ENCODE assay signal across 8 mouse cellular contexts in genomic region chr4:133672845-133673647, GRCm38 (mm10). TPM values are rescaled to one million over a fixed set of nuclear protein-coding genes. Genes with fewer than 3 reads are reported as not detected.
A peak's percentile ranks its signal among the peaks of the same experiment; 100 is the strongest.
DNase-seq lines count a peak whose midpoint lies in the region; ATAC-seq lines count a peak whose summit lies in the region.

No protein-coding gene starts in this region.

- no peak; the same call in 1 of the 2 replicates for ATAC-seq in forebrain, embryonic 11.5 days (replicated peaks; ENCODE audit: low FRiP score)
- no peak for ATAC-seq in hindbrain, embryonic 14.5 days (ENCODE audit: low FRiP score)
- ATAC-seq in liver, embryonic 13.5 days (ENCODE audit: low read depth) = peak; percentile 63

- H3K4me2 ChIP-seq in forebrain, embryonic 11.5 days (ENCODE audit: low read depth, low read length, severe bottlenecking) = peak overlapping the region; percentile 76
- H3K4me2 ChIP-seq in hindbrain, embryonic 14.5 days (replicated peaks) = peak overlapping the region; percentile 70
- H3K4me2 ChIP-seq in liver, embryonic 13.5 days = peak overlapping the region; percentile 94

- peak overlapping the region; percentile 98 for H3K27ac ChIP-seq in forebrain, embryonic 11.5 days (ENCODE audit: low read depth, low read length)
- peak overlapping the region; percentile 88 for H3K27ac ChIP-seq in hindbrain, embryonic 14.5 days
- H3K27ac ChIP-seq in liver, embryonic 13.5 days = peak overlapping the region; percentile 98

- H3K9ac ChIP-seq in forebrain, embryonic 11.5 days (ENCODE audit: low read length) = peak overlapping the region; percentile 74
- H3K9ac ChIP-seq in hindbrain, embryonic 14.5 days = peak overlapping the region; percentile 61
- peak overlapping the region; percentile 91 for H3K9ac ChIP-seq in liver, embryonic 13.5 days

- peaks cover 20% of the 10 kb centered on the region for H3K4me1 ChIP-seq in forebrain, embryonic 11.5 days (replicated peaks; ENCODE audit: control insufficient read depth, insufficient read depth, low read length)
- peaks cover 36% of the 10 kb centered on the region for H3K4me1 ChIP-seq in hindbrain, embryonic 14.5 days (replicated peaks; ENCODE audit: control insufficient read depth, insufficient read depth, low read length)
- H3K4me1 ChIP-seq in liver, embryonic 13.5 days (replicated peaks) = peaks cover 88% of the 10 kb centered on the region

- no peaks in the 10 kb centered on the region for H3K9me3 ChIP-seq in forebrain, embryonic 11.5 days (ENCODE audit: control insufficient read depth, low read length)
- no peaks in the 10 kb centered on the region for H3K9me3 ChIP-seq in hindbrain, embryonic 14.5 days (ENCODE audit: control insufficient read depth, low read length)
- no peaks in the 10 kb centered on the region for H3K9me3 ChIP-seq in liver, embryonic 13.5 days (replicated peaks)

- H3K27me3 ChIP-seq in forebrain, embryonic 11.5 days (ENCODE audit: control insufficient read depth, insufficient read depth, low read length) = no peaks in the 10 kb centered on the region
- no peaks in the 10 kb centered on the region for H3K27me3 ChIP-seq in hindbrain, embryonic 14.5 days (ENCODE audit: control insufficient read depth, insufficient read depth, low read length)
- no peaks in the 10 kb centered on the region for H3K27me3 ChIP-seq in liver, embryonic 13.5 days

- H3K4me3 ChIP-seq in forebrain, embryonic 11.5 days (ENCODE audit: low read depth, low read length) = peak overlapping the region; percentile 71
- H3K4me3 ChIP-seq in hindbrain, embryonic 14.5 days (replicated peaks; ENCODE audit: low read length) = peak overlapping the region; percentile 57
- H3K4me3 ChIP-seq in liver, embryonic 13.5 days (replicated peaks) = peak overlapping the region; percentile 80

- H3K36me3 ChIP-seq in forebrain, embryonic 11.5 days (ENCODE audit: control insufficient read depth, insufficient read depth, low read length) = no peaks in the 10 kb centered on the region
- peaks cover 4% of the 10 kb centered on the region; the same call in 1 of the 2 replicates for H3K36me3 ChIP-seq in hindbrain, embryonic 14.5 days (replicated peaks; ENCODE audit: control insufficient read depth, insufficient read depth)
- peaks cover 2% of the 10 kb centered on the region; the same call in 1 of the 2 replicates for H3K36me3 ChIP-seq in liver, embryonic 13.5 days

- WGBS in forebrain, embryonic 11.5 days = 5% methylated on average over 24 of the region's 24 CpGs
- 3% methylated on average over 24 of the region's 24 CpGs for WGBS in hindbrain, embryonic 14.5 days
- WGBS in liver, embryonic 13.5 days (ENCODE audit: insufficient replicate concordance) = under 1% methylated on average over 24 of the region's 24 CpGs

- DNase-seq in cerebellum, adult 9-10 months = peak; percentile 52
- DNase-seq in cerebellum, adult 8-10 months = no peak
- DNase-seq in MN1 (ENCODE audit: low spot score) = peak; percentile 61
- DNase-seq in forebrain, embryonic 11.5 days (ENCODE audit: low spot score) = no peak
- no peak for DNase-seq in hindbrain, embryonic 14.5 days (ENCODE audit: low spot score)
- DNase-seq in liver, embryonic 13.5 days = peak; percentile 82
- peak; percentile 58 to 91 for DNase-seq in natural killer cell, adult 2 months (ENCODE audit: low spot score in 2 of 2)
- no peak for DNase-seq in cerebellum, postnatal 14 days

RNA-seq across cellular contexts. Expression of gene Pigv, which starts 0.6 kb away (rescaled TPM):
- 17.2 and 17.8 TPM in 2 replicates for polyA plus RNA-seq in forebrain, embryonic 11.5 days (2014; fragmentation: Nextera tagmentation; extraction: Ambion mirVana)
- 9.9 and 10.1 TPM in 2 replicates for polyA plus RNA-seq in hindbrain, embryonic 14.5 days (2014; fragmentation: Nextera tagmentation; extraction: Ambion mirVana)
- 5.8 and 7.3 TPM in 2 replicates for polyA plus RNA-seq in liver, embryonic 13.5 days (2015; fragmentation: Nextera tagmentation; extraction: Ambion mirVana)

RNA-seq across cellular contexts. Expression of gene Zdhhc18, which starts 23.1 kb away (rescaled TPM):
- polyA plus RNA-seq in forebrain, embryonic 11.5 days (2014; fragmentation: Nextera tagmentation; extraction: Ambion mirVana) = 4.8 and 6.3 TPM in 2 replicates
- 3.0 and 3.9 TPM in 2 replicates for polyA plus RNA-seq in hindbrain, embryonic 14.5 days (2014; fragmentation: Nextera tagmentation; extraction: Ambion mirVana)
- 1.0 and 1.1 TPM in 2 replicates for polyA plus RNA-seq in liver, embryonic 13.5 days (2015; fragmentation: Nextera tagmentation; extraction: Ambion mirVana)

Comparison
In these comparisons a context has a peak if more than half of its experiments do, and no peak if none do; other contexts are left out.
1. DNase-seq: peak in cerebellum, adult 9-10 months (single experiment), MN1 (single experiment), liver, embryonic 13.5 days (single experiment) and natural killer cell, adult 2 months (2 of 2); none in cerebellum, adult 8-10 months (single experiment), forebrain, embryonic 11.5 days (single experiment), hindbrain, embryonic 14.5 days (single experiment) and cerebellum, postnatal 14 days (0 of 2).
2. Peak in every context shown above with its lines, with median percentiles within 50 percentile points of each other: H3K27ac ChIP-seq, H3K4me2 ChIP-seq, H3K4me3 ChIP-seq and H3K9ac ChIP-seq.